21 mouse cellular contexts compared by ENCODE assay signal in the genomic region with DNA sequence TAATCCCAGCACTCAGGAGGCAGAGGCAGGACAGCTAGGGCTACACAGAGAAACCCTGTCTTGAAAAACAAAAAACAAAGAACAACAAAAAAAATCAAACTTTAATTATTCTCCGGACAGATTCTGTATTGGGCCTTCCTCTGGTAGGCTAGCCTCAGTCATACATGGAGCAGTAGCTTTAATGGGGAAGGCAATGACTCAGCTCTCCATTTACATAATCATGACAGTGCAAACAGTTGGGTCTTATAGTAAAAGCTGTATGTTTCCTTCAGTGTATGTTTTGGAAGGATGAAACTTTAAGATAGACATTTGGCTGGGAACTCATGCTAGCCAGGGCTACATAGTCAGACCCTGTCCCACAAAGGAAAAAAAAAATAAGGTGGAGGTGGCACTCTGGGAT.
"Had no signal": no experiment of that assay in that cellular context is flagged by ENCODE, and none has a peak within 500 bp of the region (broad histone marks: within the 10 kb centered on the region; RNA-seq: fewer than 3 reads in every experiment).

No protein-coding gene starts in this region.

- H3K9me3 ChIP-seq: limb, embryonic 12.5 days; limb, embryonic 15.5 days; liver, embryonic 12.5 days; liver, embryonic 15.5 days; midbrain, embryonic 12.5 days; midbrain, embryonic 15.5 days; neural tube, embryonic 12.5 days; neural tube, embryonic 15.5 days had no signal

- H3K4me3 ChIP-seq: limb, embryonic 12.5 days; limb, embryonic 15.5 days; liver, embryonic 12.5 days; liver, embryonic 15.5 days; midbrain, embryonic 12.5 days; midbrain, embryonic 15.5 days; neural tube, embryonic 12.5 days; neural tube, embryonic 15.5 days had no signal

- H3K27me3 ChIP-seq: limb, embryonic 12.5 days; limb, embryonic 15.5 days; liver, embryonic 12.5 days; liver, embryonic 15.5 days; midbrain, embryonic 12.5 days; midbrain, embryonic 15.5 days; neural tube, embryonic 12.5 days; neural tube, embryonic 15.5 days had no signal

- H3K36me3 ChIP-seq: limb, embryonic 12.5 days; limb, embryonic 15.5 days; liver, embryonic 12.5 days; liver, embryonic 15.5 days; midbrain, embryonic 12.5 days; midbrain, embryonic 15.5 days; neural tube, embryonic 12.5 days; neural tube, embryonic 15.5 days had no signal

- DNase-seq: kidney, adult 2 months; kidney, postnatal 25 days; left cerebral cortex, postnatal 4 days; lung, adult 2 months; lung, postnatal 14 days; lung, postnatal 4 days; right cerebral cortex, adult 18-20 months; right cerebral cortex, postnatal 14 days; right cerebral cortex, postnatal 4 days; thymus, adult 2 months; thymus, postnatal 25 days had no signal

- H3K27ac ChIP-seq: kidney, postnatal 0 days; limb, embryonic 12.5 days; limb, embryonic 15.5 days; liver, embryonic 12.5 days; liver, embryonic 15.5 days; midbrain, embryonic 12.5 days; midbrain, embryonic 15.5 days; neural tube, embryonic 12.5 days; neural tube, embryonic 15.5 days; stomach, postnatal 0 days had no signal

- H3K4me1 ChIP-seq: limb, embryonic 12.5 days; limb, embryonic 15.5 days; liver, embryonic 12.5 days; liver, embryonic 15.5 days; midbrain, embryonic 12.5 days; midbrain, embryonic 15.5 days; neural tube, embryonic 12.5 days; neural tube, embryonic 15.5 days had no signal

- ATAC-seq: liver, embryonic 12.5 days; midbrain, embryonic 15.5 days had no signal
